Mouse (Mus musculus): ENCODE measurements around the gene Pik3c2b.
"Not testable (repeated sequence)": the region's sequence is repeated elsewhere in the genome, so short reads cannot be mapped to it uniquely, and the experiment has no call there.

Pik3c2b gene

GRCm38 (mm10) chr1:133033316-133034090 is 12.0 kb upstream of the Pik3c2b start:
- peak; percentile 54 for DNase-seq (ENCODE audit: low spot score in 2 of 2)

- DNase-seq (ENCODE audit: low spot score in 2 of 2), result no peak
These were observed 11.4 kb upstream of the Pik3c2b start for GRCm38 (mm10) chr1:133034091-133034460.

DNA sequence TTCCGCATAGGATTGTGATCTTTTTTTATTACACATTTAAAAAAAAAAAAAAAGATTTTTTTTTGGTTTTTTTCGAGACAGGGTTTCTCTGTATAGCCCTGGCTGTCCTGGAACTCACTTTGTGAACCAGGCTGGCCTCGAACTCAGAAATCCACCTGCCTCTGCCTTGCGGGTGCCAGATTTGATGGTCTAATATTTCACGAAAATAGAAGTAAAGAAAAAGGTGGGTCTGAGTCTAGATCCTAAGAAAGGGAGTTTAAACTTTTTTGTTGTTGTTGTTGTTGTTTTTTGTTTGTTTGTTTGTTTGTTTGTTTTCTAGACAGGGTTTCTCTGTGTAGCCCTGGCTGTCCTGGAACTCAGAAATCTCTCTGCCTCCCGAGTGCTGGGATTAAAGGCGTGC is 10.8 kb upstream of the Pik3c2b start:
- DNase-seq (ENCODE audit: low spot score in 2 of 2), result not testable (repeated sequence)

GRCm38 (mm10) chr1:133039505-133039949 is 5.9 kb upstream of the Pik3c2b start:
- DNase-seq (ENCODE audit: low spot score in 2 of 2), result no peak

DNA sequence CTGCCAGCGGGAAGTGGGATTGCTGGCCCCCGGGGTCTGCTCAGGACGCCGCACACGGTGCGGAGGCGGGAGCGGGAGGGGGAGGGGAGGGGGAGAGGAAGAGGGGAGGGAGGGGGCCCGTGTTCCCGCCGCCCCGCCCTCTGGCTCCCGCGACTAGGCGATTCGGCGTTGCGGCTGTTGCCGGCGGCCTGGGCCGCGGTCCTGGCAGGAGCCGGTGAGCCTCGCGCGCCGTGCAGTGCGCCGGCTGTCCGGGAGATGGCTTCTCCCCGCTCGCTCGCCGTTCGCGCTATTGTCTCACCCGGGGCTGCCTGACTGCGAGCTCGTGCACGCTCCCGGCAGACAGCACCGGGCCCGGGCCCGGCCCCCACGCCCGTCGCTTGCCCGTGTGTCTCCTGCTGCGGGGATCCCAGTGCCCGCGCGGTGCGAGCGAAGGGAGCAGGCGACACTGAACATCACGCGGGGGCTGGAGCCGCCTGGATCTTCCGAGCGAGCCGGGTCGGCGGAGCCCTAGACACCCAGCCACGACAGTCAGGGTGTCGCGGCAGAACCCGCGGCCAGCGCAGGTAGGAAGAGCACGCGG is 484 bp downstream of the Pik3c2b start:
- DNase-seq (ENCODE audit: low spot score in 2 of 2), result peak; percentile 69 to 71

DNA sequence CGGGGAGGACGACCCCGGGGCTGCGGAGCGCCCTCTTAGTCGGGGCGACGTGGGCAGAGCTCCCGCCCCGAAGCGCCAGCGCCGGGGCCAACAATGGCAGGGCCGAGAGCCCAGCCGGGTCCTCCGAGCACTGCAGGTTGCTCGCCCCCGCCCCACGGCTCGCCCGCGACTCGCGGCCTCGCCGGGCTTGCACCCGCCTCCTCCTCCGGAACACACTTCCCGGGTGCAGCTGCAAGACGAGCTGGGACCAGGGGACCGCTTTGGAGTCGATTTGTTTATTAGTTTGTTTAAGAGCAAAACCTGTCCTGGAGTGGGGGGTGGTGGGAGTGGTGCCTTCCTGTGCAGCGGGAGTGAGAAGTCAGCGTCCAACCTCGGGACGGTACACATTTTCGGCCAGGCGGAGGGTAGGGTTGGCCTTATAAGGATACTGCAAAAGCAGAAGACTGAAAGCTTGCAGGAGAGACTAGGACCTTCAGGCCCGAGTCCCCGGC is 1.0 kb downstream of the Pik3c2b start:
- DNase-seq (ENCODE audit: low spot score in 2 of 2), result no peak

GRCm38 (mm10) chr1:133047575-133047974 is 2.1 kb downstream of the Pik3c2b start:
- no peak for DNase-seq (ENCODE audit: low spot score in 2 of 2)

- DNase-seq (ENCODE audit: low spot score in 2 of 2), result no peak
These were observed 3.2 kb downstream of the Pik3c2b start for GRCm38 (mm10) chr1:133048690-133049089.

GRCm38 (mm10) chr1:133050001-133050431 is 4.5 kb downstream of the Pik3c2b start:
- DNase-seq (ENCODE audit: low spot score in 2 of 2), result no peak

DNA sequence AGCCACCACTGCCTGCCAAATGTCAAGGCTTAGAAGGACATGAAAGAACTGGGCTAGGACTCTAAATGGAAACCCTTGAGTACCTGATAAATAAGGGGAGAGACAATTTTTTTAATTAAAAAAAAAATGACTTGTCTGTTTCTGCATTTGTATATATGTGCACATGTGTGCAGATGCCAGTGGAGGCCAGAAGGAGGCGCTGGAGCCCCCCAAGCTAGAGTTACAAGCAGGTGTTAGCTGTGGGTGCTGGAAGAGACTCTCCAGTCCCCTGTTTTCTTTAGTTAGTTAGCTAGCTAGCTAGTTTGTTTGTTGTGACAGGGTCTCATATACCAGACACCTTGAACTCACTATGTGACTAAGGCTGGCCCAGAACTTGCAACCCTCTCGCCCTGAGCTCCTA is 6.4 kb downstream of the Pik3c2b start:
- DNase-seq (ENCODE audit: low spot score in 2 of 2), result no peak

GRCm38 (mm10) chr1:133053034-133053433 is 7.6 kb downstream of the Pik3c2b start:
- DNase-seq (ENCODE audit: low spot score in 2 of 2), result no peak

- no peak for DNase-seq (ENCODE audit: low spot score in 2 of 2)
These were observed 8.9 kb downstream of the Pik3c2b start for GRCm38 (mm10) chr1:133054326-133054725.

GRCm38 (mm10) chr1:133057345-133058034 is 12.0 kb downstream of the Pik3c2b start:
- DNase-seq (ENCODE audit: low spot score in 2 of 2), result no peak

DNA sequence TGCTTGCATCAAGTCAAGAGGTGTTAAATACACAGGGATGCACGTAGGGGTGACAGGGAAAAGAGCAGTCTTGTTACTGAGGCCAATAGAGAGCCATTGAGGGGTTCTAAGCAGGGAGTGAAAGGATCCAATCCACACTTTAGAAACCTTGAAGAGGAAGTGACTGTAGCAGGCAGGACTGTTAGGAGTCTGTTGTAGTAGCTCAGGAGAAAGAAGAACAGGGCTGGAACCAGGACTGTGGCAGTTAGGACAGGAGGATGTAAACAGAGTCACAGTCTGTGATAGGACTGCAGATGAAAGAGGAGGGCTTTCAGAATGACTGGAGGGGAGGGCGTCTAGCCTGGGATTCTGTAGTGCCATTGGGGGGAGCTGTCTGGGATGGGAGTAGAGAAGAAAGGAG is 14.1 kb downstream of the Pik3c2b start:
- no peak for DNase-seq (ENCODE audit: low spot score in 2 of 2)

- no peak for DNase-seq (ENCODE audit: low spot score in 2 of 2)
These were observed 15.2 kb downstream of the Pik3c2b start for GRCm38 (mm10) chr1:133060681-133061080.

DNA sequence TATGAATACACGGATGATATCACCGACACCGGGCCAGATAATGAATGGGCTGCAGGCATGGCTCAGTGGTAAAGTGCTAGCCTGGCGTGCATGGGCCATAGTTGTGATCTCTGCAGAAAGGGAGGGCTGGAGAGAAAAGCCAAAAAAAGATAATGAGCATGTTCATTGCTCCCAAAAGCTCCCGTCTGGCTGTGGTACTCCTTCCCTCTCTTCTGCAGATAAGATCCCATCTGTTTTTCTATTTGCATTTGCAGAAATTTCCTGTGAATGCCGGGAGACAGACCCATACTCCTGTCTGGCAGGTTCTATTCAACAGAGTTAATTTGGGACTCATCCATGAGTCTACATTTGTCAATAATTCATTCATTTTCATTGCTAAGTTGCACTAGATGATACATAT is 17.7 kb downstream of the Pik3c2b start:
- DNase-seq (ENCODE audit: low spot score in 2 of 2), result no peak

DNA sequence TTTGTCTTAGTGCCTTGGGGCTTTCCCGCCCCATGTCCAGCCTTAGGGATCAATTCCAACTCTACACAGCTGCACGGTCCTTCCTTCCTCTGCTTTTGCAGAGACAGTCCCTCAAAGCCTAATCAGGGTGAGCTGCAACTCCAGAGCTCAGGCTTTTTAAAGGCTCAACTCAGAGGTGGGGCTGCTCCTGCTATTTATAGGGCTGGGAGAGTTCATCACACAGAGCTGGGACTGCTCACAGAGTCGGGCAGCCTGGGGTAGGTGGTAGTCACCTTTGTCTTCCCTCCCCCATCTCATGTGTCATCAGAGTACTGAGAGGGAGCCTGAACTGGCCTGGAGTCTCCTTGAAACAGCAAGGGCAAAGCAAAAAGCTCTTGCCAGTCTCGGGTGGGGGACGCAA is 22.8 kb downstream of the Pik3c2b start:
- no peak for DNase-seq (ENCODE audit: low spot score in 2 of 2)

DNA sequence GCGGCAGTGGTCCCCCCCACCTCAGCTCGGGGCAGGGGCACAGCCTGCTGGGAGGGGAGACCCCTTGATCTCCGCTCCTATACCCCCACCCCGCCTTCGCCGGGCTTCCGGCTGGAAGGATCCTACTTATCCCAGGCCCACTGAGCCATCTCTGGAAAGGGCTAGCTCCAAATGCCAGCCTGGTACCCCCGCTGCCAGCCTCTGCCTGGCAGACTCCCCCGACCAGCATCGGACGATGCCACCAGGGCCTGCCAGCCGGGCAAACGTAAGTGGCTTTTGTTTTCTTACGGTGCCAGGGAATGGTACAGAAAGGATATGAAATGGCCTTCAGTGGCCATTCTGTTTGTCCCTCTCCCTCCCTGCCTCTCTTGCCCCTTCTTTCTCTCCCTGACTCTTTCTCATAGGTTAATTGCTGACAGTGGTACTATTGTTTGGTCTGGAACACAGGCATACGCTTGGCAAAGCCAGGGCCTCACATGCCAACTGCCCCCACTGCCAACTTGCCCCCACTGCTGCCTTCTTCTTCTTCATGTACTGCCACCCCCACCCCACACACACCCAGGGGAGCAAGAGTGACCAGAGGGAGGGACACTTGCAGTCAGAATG is 23.3 kb downstream of the Pik3c2b start:
- DNase-seq (ENCODE audit: low spot score in 2 of 2), result no peak

- peak in 1 of 2 experiments; percentile 29 for DNase-seq (ENCODE audit: low spot score in 2 of 2)
These were observed 24.0 kb downstream of the Pik3c2b start for GRCm38 (mm10) chr1:133069275-133070120.

GRCm38 (mm10) chr1:133070157-133070556 is 24.7 kb downstream of the Pik3c2b start:
- DNase-seq (ENCODE audit: low spot score in 2 of 2), result no peak

Data from urinary bladder, adult 18-20 months (tissue).